Mouse (Mus musculus) hindbrain, embryonic 11.5 days (tissue): ENCODE results near the gene Aox3. TPM values are rescaled to one million over a fixed set of nuclear protein-coding genes. Genes with fewer than 3 reads are reported as not detected.
A peak's percentile ranks its signal among the peaks of the same experiment; 100 is the strongest.

Experiments
- ATAC-seq: fragments of 200-750 bp; cut with Nextera tagmentation; 2 replicates; pipeline ENCODE4 v1.8.0; 2017; ENCODE audit warnings: mild to moderate bottlenecking, moderate TSS enrichment, moderate library complexity; ENCODE audit not compliant: low FRiP score
- DNase-seq: peaks from one replicate; pipeline ENCODE4 v3.0.0-alpha.2; 2015; ENCODE audit warnings: low spot score
- H3K27ac ChIP-seq: fragments of 300-500 bp; sonication (generic); 2 replicates; pipeline ENCODE4 v1.5.1; 2014; ENCODE audit warnings: mild to moderate bottlenecking, low read depth, low read length
- H3K27me3 ChIP-seq: fragments of 300-500 bp; sonication (generic); 2 replicates; pipeline ENCODE4 v1.6.1; 2014; ENCODE audit warnings: mild to moderate bottlenecking, low read length, moderate library complexity, mixed read lengths; ENCODE audit not compliant: control insufficient read depth, insufficient read depth
- H3K36me3 ChIP-seq: fragments of 300-500 bp; sonication (generic); 2 replicates; pipeline ENCODE4 v1.6.1; 2014; ENCODE audit warnings: mild to moderate bottlenecking, low read length, moderate library complexity, mixed read lengths; ENCODE audit not compliant: control insufficient read depth, insufficient read depth
- H3K4me1 ChIP-seq: fragments of 300-500 bp; sonication (generic); replicated peaks from 2 replicates; pipeline ENCODE4 v1.6.1; 2014; ENCODE audit warnings: low read length, mixed read lengths; ENCODE audit not compliant: control insufficient read depth, insufficient read depth
- H3K4me2 ChIP-seq: fragments of 300-500 bp; sonication (generic); replicated peaks from 2 replicates; pipeline ENCODE4 v1.6.1; 2014; ENCODE audit warnings: mild to moderate bottlenecking, low read depth, low read length
- H3K4me3 ChIP-seq: fragments of 300-500 bp; sonication (generic); 2 replicates; pipeline ENCODE4 v1.5.1; 2014; ENCODE audit warnings: low read depth, low read length
- H3K9ac ChIP-seq: fragments of 300-500 bp; sonication (generic); 2 replicates; pipeline ENCODE4 v1.6.1; 2014; ENCODE audit warnings: low read depth, low read length
- H3K9me3 ChIP-seq: fragments of 300-500 bp; sonication (generic); 2 replicates; pipeline ENCODE4 v1.6.1; 2016; ENCODE audit warnings: low read length; ENCODE audit not compliant: control insufficient read depth
- WGBS: fragments of 180-500 bp; shearing (Covaris S2); extraction: QIAGEN DNeasy Blood & Tissue Kit; methylation state at CpG from one replicate; pipeline ENCODE4 v1.1.7; 2014; 5-methylcytosine and 5-hydroxymethylcytosine counted together
- polyA plus RNA-seq: library from polyadenylated mRNA; unstranded; fragments of >200 nt; fragmentation: Nextera tagmentation; extraction: Ambion mirVana; gene quantifications from 2 replicates; pipeline ENCODE4 v1.2.1, GENCODE M21; 2014

Gene Aox3
- polyA plus RNA-seq, 1 experiment from 2014 or later: not detected

GRCm38 (mm10) chr1:58146026-58146425, 33.1 kb downstream of the Aox3 start:
- Histone ChIP-seq H3K9me3 (no peaks in the 10 kb centered on the region), H3K9ac (no peak overlapping the region), H3K4me3 (no peak overlapping the region), H3K27ac (no peak overlapping the region), H3K36me3 (no peaks in the 10 kb centered on the region), H3K4me2 (no peak overlapping the region), H3K4me1 (no peaks in the 10 kb centered on the region), H3K27me3 (no peaks in the 10 kb centered on the region)
- DNase-seq (no peak), ATAC-seq (no peak)
- WGBS: 93% methylated on average over 10 of the region's 10 CpGs

- Histone ChIP-seq H3K4me2 (no peak overlapping the region), H3K4me3 (no peak overlapping the region), H3K9ac (no peak overlapping the region), H3K27ac (no peak overlapping the region), H3K36me3 (no peaks in the 10 kb centered on the region), H3K4me1 (no peaks in the 10 kb centered on the region), H3K9me3 (no peaks in the 10 kb centered on the region), H3K27me3 (no peaks in the 10 kb centered on the region)
- DNase-seq (no peak), ATAC-seq (no peak)
- 84% methylated on average over 6 of the region's 6 CpGs for WGBS
These were observed 34.8 kb downstream of the Aox3 start for GRCm38 (mm10) chr1:58147776-58148175.

GRCm38 (mm10) chr1:58152247-58152646, 39.3 kb downstream of the Aox3 start:
- H3K27me3 ChIP-seq: no peaks in the 10 kb centered on the region
- no peak overlapping the region for H3K27ac ChIP-seq
- 85% methylated on average over 8 of the region's 8 CpGs for WGBS
- DNase-seq (no peak), ATAC-seq (no peak)
- no peaks in the 10 kb centered on the region for H3K9me3 ChIP-seq
- no peaks in the 10 kb centered on the region for H3K4me1 ChIP-seq
- no peak overlapping the region for H3K4me2 ChIP-seq
- H3K36me3 ChIP-seq: no peaks in the 10 kb centered on the region
- no peak overlapping the region for H3K4me3 ChIP-seq
- no peak overlapping the region for H3K9ac ChIP-seq

GRCm38 (mm10) chr1:58156747-58157146, 43.8 kb downstream of the Aox3 start:
- WGBS: 60% methylated on average over 5 of the region's 5 CpGs
- Histone ChIP-seq H3K4me2 (no peak overlapping the region), H3K9me3 (no peaks in the 10 kb centered on the region), H3K36me3 (no peaks in the 10 kb centered on the region), H3K4me3 (no peak overlapping the region), H3K27me3 (no peaks in the 10 kb centered on the region), H3K4me1 (no peaks in the 10 kb centered on the region), H3K27ac (no peak overlapping the region), H3K9ac (no peak overlapping the region)
- ATAC-seq (no peak), DNase-seq (peak; percentile 68)

GRCm38 (mm10) chr1:58169893-58170292, 57.0 kb downstream of the Aox3 start:
- no peak overlapping the region for H3K9ac ChIP-seq
- H3K9me3 ChIP-seq: no peaks in the 10 kb centered on the region
- no peak for ATAC-seq
- 85% methylated on average over 6 of the region's 6 CpGs for WGBS
- no peak overlapping the region for H3K4me2 ChIP-seq
- DNase-seq: no peak
- no peak overlapping the region for H3K27ac ChIP-seq
- H3K27me3 ChIP-seq: no peaks in the 10 kb centered on the region
- no peaks in the 10 kb centered on the region for H3K4me1 ChIP-seq
- H3K36me3 ChIP-seq: no peaks in the 10 kb centered on the region
- no peak overlapping the region for H3K4me3 ChIP-seq

GRCm38 (mm10) chr1:58188514-58189175, 75.7 kb downstream of the Aox3 start:
- Histone ChIP-seq H3K4me2 (no peak overlapping the region), H3K4me1 (0 out of 2 replicates have a peak, but pooled peaks cover 5% of the 10 kb centered on the region), H3K27ac (no peak overlapping the region), H3K9me3 (no peaks in the 10 kb centered on the region), H3K4me3 (no peak overlapping the region), H3K36me3 (no peaks in the 10 kb centered on the region), H3K9ac (no peak overlapping the region), H3K27me3 (no peaks in the 10 kb centered on the region)
- DNase-seq (peak; percentile 5), ATAC-seq (peak; percentile 76)
- WGBS: 45% methylated on average over 5 of the region's 5 CpGs

- no peak overlapping the region for H3K27ac ChIP-seq
- no peaks in the 10 kb centered on the region for H3K36me3 ChIP-seq
- H3K9me3 ChIP-seq: no peaks in the 10 kb centered on the region
- ATAC-seq (no peak), DNase-seq (no peak)
- no peak overlapping the region for H3K4me2 ChIP-seq
- no peak overlapping the region for H3K9ac ChIP-seq
- H3K4me1 ChIP-seq: no peaks in the 10 kb centered on the region
- H3K4me3 ChIP-seq: no peak overlapping the region
- 87% methylated on average over 12 of the region's 12 CpGs for WGBS
- no peaks in the 10 kb centered on the region for H3K27me3 ChIP-seq
These were observed 81.4 kb downstream of the Aox3 start for GRCm38 (mm10) chr1:58194317-58194716.

GRCm38 (mm10) chr1:58194988-58195387, 82.1 kb downstream of the Aox3 start:
- H3K27me3 ChIP-seq: no peaks in the 10 kb centered on the region
- WGBS: 79% methylated on average over 3 of the region's 3 CpGs
- no peak overlapping the region for H3K4me3 ChIP-seq
- no peaks in the 10 kb centered on the region for H3K4me1 ChIP-seq
- ATAC-seq: no peak
- H3K4me2 ChIP-seq: no peak overlapping the region
- no peak for DNase-seq
- H3K36me3 ChIP-seq: no peaks in the 10 kb centered on the region
- H3K9ac ChIP-seq: no peak overlapping the region
- no peaks in the 10 kb centered on the region for H3K9me3 ChIP-seq
- no peak overlapping the region for H3K27ac ChIP-seq

GRCm38 (mm10) chr1:58195541-58195940, 82.6 kb downstream of the Aox3 start:
- 23% methylated on average over 10 of the region's 10 CpGs for WGBS
- Histone ChIP-seq H3K9ac (no peak overlapping the region), H3K27ac (no peak overlapping the region), H3K36me3 (no peaks in the 10 kb centered on the region), H3K4me3 (no peak overlapping the region), H3K9me3 (no peaks in the 10 kb centered on the region), H3K4me2 (no peak overlapping the region), H3K27me3 (no peaks in the 10 kb centered on the region), H3K4me1 (no peaks in the 10 kb centered on the region)
- DNase-seq (no peak), ATAC-seq (no peak)
